Mouse (Mus musculus) midbrain, postnatal 0 days (tissue): ENCODE results near the gene Dctn2. TPM values are rescaled to one million over a fixed set of nuclear protein-coding genes. Genes with fewer than 3 reads are reported as not detected.

ENCODE experiments used
- ATAC-seq: fragments of 200-750 bp; cut with Nextera tagmentation; 2 replicates; pipeline ENCODE4 v1.8.0; 2017; ENCODE audit warnings: moderate number of reproducible peaks, mild to moderate bottlenecking, moderate TSS enrichment, moderate library complexity; ENCODE audit not compliant: low FRiP score
- DNase-seq: peaks from one replicate; pipeline ENCODE4 v3.0.0-alpha.2; 2015; ENCODE audit warnings: low spot score
- H3K27ac ChIP-seq: fragments of 300-500 bp; sonication (generic); 2 replicates; pipeline ENCODE4 v1.5.1; 2014; ENCODE audit warnings: low read depth, mild to moderate bottlenecking, low read length, mixed read lengths
- H3K27me3 ChIP-seq: fragments of 300-500 bp; sonication (generic); 2 replicates; pipeline ENCODE4 v1.6.1; 2014; ENCODE audit warnings: low read length, control low read depth, mixed read lengths; ENCODE audit not compliant: insufficient read depth
- H3K36me3 ChIP-seq: fragments of 300-500 bp; sonication (generic); 2 replicates; pipeline ENCODE4 v1.6.1; 2014; ENCODE audit warnings: low read length, control low read depth, mixed read lengths; ENCODE audit not compliant: insufficient read depth
- H3K4me1 ChIP-seq: fragments of 300-500 bp; sonication (generic); 2 replicates; pipeline ENCODE4 v1.6.1; 2014; ENCODE audit warnings: mild to moderate bottlenecking, control low read depth, antibody characterized with exemption, low read length, mixed read lengths; ENCODE audit not compliant: insufficient read depth
- H3K4me2 ChIP-seq: fragments of 300-500 bp; sonication (generic); 2 replicates; pipeline ENCODE4 v1.6.1; 2014; ENCODE audit warnings: low read depth, mild to moderate bottlenecking, low read length, mixed read lengths; ENCODE audit not compliant: poor library complexity, severe bottlenecking
- H3K4me3 ChIP-seq: fragments of 300-500 bp; sonication (generic); 2 replicates; pipeline ENCODE4 v1.5.1; 2014; ENCODE audit warnings: low read depth, mild to moderate bottlenecking, low read length, moderate library complexity
- H3K9ac ChIP-seq: fragments of 300-500 bp; sonication (generic); replicated peaks from 2 replicates; pipeline ENCODE4 v1.6.1; 2014; ENCODE audit warnings: mild to moderate bottlenecking, low read length, moderate library complexity, mixed read lengths; ENCODE audit not compliant: poor library complexity, severe bottlenecking
- H3K9me3 ChIP-seq: fragments of 300-500 bp; sonication (generic); 2 replicates; pipeline ENCODE4 v1.6.1; 2016; ENCODE audit warnings: low read length, control low read depth
- CTCF ChIP-seq: IDR thresholded peaks from 2 replicates; pipeline ENCODE4 v1.5.1; 2016; ENCODE audit warnings: antibody characterized with exemption, mild to moderate bottlenecking
- WGBS: fragments of 180-500 bp; shearing (Covaris S2); extraction: QIAGEN DNeasy Blood & Tissue Kit; methylation state at CpG from one replicate; pipeline ENCODE4 v1.1.7; 2014; 5-methylcytosine and 5-hydroxymethylcytosine counted together
- polyA plus RNA-seq: library from polyadenylated mRNA; unstranded; fragments of >200 nt; fragmentation: Nextera tagmentation; extraction: Ambion mirVana; gene quantifications from 2 replicates; pipeline ENCODE4 v1.2.1, GENCODE M21; 2015
- total RNA-seq: library from RNA; depleted of rRNA; stranded (reverse); fragments of >200 nt; gene quantifications from 2 replicates; pipeline ENCODE4 v1.2.3, GENCODE M21; 2014; rRNA removed

The Dctn2 gene
- total and polyA plus RNA-seq, 2 experiments from 2014 or later, result 274 to 318 TPM

GRCm38 (mm10) chr10:127330212-127330611, 64.0 kb downstream of the Dctn2 start:
- Histone ChIP-seq H3K4me2 (no peak overlapping the region), H3K9ac (no peak overlapping the region), H3K36me3 (no peaks in the 10 kb centered on the region), H3K27ac (no peak overlapping the region), H3K4me1 (peaks cover 3% of the 10 kb centered on the region; the same call in 1 of the 2 replicates), H3K9me3 (no peaks in the 10 kb centered on the region), H3K27me3 (peaks cover 44% of the 10 kb centered on the region), H3K4me3 (no peak overlapping the region)
- ATAC-seq (no peak), DNase-seq (no peak)
- no peak for TF ChIP-seq CTCF
- WGBS, result 89% methylated on average over 7 of the region's 7 CpGs

Other genes starting within 250 kb of the Dctn2 start
- gene Tsfm, start 235.5 kb upstream of the Dctn2 start, total RNA-seq, result 29.3 and 33.8 TPM in 2 replicates
- gene Tsfm, start 235.5 kb upstream of the Dctn2 start, polyA plus RNA-seq, result 60.7 and 63.3 TPM in 2 replicates
- gene Mettl1, start 225.0 kb upstream of the Dctn2 start, total RNA-seq, result 6.5 and 8.7 TPM in 2 replicates
- gene Mettl1, start 225.0 kb upstream of the Dctn2 start, polyA plus RNA-seq, result 19.1 TPM in 2 replicates
- not detected in 2 replicates for gene Eef1akmt3, start 224.9 kb upstream of the Dctn2 start, total RNA-seq
- 0.10 and 0.16 TPM in 2 replicates for gene Eef1akmt3, start 224.9 kb upstream of the Dctn2 start, polyA plus RNA-seq
- 0.22 TPM in 1 of 2 replicates, not detected in the other for gene Cyp27b1, start 218.1 kb upstream of the Dctn2 start, total RNA-seq
- 0.13 TPM in 1 of 2 replicates, not detected in the other for gene Cyp27b1, start 218.1 kb upstream of the Dctn2 start, polyA plus RNA-seq
- 84.0 and 90.0 TPM in 2 replicates for gene March9, start 206.2 kb upstream of the Dctn2 start, total RNA-seq
- gene March9, start 206.2 kb upstream of the Dctn2 start, polyA plus RNA-seq, result 8.6 and 9.8 TPM in 2 replicates
- gene Cdk4, start 202.8 kb upstream of the Dctn2 start, total RNA-seq, result 311 and 365 TPM in 2 replicates
- gene Cdk4, start 202.8 kb upstream of the Dctn2 start, polyA plus RNA-seq, result 364 and 374 TPM in 2 replicates
- 109 and 122 TPM in 2 replicates for gene Tspan31, start 196.1 kb upstream of the Dctn2 start, total RNA-seq
- 101 and 104 TPM in 2 replicates for gene Tspan31, start 196.1 kb upstream of the Dctn2 start, polyA plus RNA-seq
- gene Agap2, start 191.1 kb upstream of the Dctn2 start, total RNA-seq, result 330 and 343 TPM in 2 replicates
- 5.4 and 6.3 TPM in 2 replicates for gene Agap2, start 191.1 kb upstream of the Dctn2 start, polyA plus RNA-seq
- gene Os9, start 145.2 kb upstream of the Dctn2 start, total RNA-seq, result 114 and 120 TPM in 2 replicates
- 126 TPM in 2 replicates for gene Os9, start 145.2 kb upstream of the Dctn2 start, polyA plus RNA-seq
- gene B4galnt1, start 101.1 kb upstream of the Dctn2 start, total RNA-seq, result 126 and 134 TPM in 2 replicates
- 86.8 and 88.6 TPM in 2 replicates for gene B4galnt1, start 101.1 kb upstream of the Dctn2 start, polyA plus RNA-seq
- 0.05 TPM in 2 replicates for gene Slc26a10, start 85.7 kb upstream of the Dctn2 start, total RNA-seq
- 0.80 TPM in 2 replicates for gene Slc26a10, start 85.7 kb upstream of the Dctn2 start, polyA plus RNA-seq
- gene Arhgef25, start 76.3 kb upstream of the Dctn2 start, total RNA-seq, result 47.6 and 48.8 TPM in 2 replicates
- 13.5 and 15.4 TPM in 2 replicates for gene Arhgef25, start 76.3 kb upstream of the Dctn2 start, polyA plus RNA-seq
- 258 and 275 TPM in 2 replicates for gene Dtx3, start 70.6 kb upstream of the Dctn2 start, total RNA-seq
- gene Dtx3, start 70.6 kb upstream of the Dctn2 start, polyA plus RNA-seq, result 205 and 217 TPM in 2 replicates
- gene Pip4k2c, start 54.8 kb upstream of the Dctn2 start, total RNA-seq, result 17.0 and 18.3 TPM in 2 replicates
- 14.5 and 15.1 TPM in 2 replicates for gene Pip4k2c, start 54.8 kb upstream of the Dctn2 start, polyA plus RNA-seq
- 244 and 249 TPM in 2 replicates for gene Kif5a, start 3.0 kb upstream of the Dctn2 start, total RNA-seq
- gene Kif5a, start 3.0 kb upstream of the Dctn2 start, polyA plus RNA-seq, result 102 and 103 TPM in 2 replicates
- gene Mbd6, start 22.6 kb downstream of the Dctn2 start, total RNA-seq, result 8.2 and 10.0 TPM in 2 replicates
- gene Mbd6, start 22.6 kb downstream of the Dctn2 start, polyA plus RNA-seq, result 7.3 and 11.2 TPM in 2 replicates
- gene Mars, start 45.4 kb downstream of the Dctn2 start, total RNA-seq, result 62.6 and 84.3 TPM in 2 replicates
- 103 and 112 TPM in 2 replicates for gene Mars, start 45.4 kb downstream of the Dctn2 start, polyA plus RNA-seq
- 0.24 and 1.2 TPM in 2 replicates for gene Arhgap9, start 55.6 kb downstream of the Dctn2 start, total RNA-seq
- 0.91 and 1.0 TPM in 2 replicates for gene Arhgap9, start 55.6 kb downstream of the Dctn2 start, polyA plus RNA-seq
- gene Gli1, start 75.6 kb downstream of the Dctn2 start, total RNA-seq, result 4.2 and 6.9 TPM in 2 replicates
- gene Gli1, start 75.6 kb downstream of the Dctn2 start, polyA plus RNA-seq, result 1.0 and 1.1 TPM in 2 replicates
- not detected in 2 replicates for gene Inhbe, start 88.0 kb downstream of the Dctn2 start, total RNA-seq
- gene Inhbe, start 88.0 kb downstream of the Dctn2 start, polyA plus RNA-seq, result 0.04 TPM in 1 of 2 replicates, not detected in the other
- gene Inhbc, start 104.1 kb downstream of the Dctn2 start, total RNA-seq, result not detected in 2 replicates
- not detected in 2 replicates for gene Inhbc, start 104.1 kb downstream of the Dctn2 start, polyA plus RNA-seq
- gene R3hdm2, start 114.0 kb downstream of the Dctn2 start, total RNA-seq, result 52.0 and 53.2 TPM in 2 replicates
- gene R3hdm2, start 114.0 kb downstream of the Dctn2 start, polyA plus RNA-seq, result 38.0 and 40.0 TPM in 2 replicates
- gene Stac3, start 235.3 kb downstream of the Dctn2 start, total RNA-seq, result 1.2 and 2.3 TPM in 2 replicates
- gene Stac3, start 235.3 kb downstream of the Dctn2 start, polyA plus RNA-seq, result 0.51 and 1.0 TPM in 2 replicates
- gene Ndufa4l2, start 248.6 kb downstream of the Dctn2 start, total RNA-seq, result 16.2 and 16.6 TPM in 2 replicates
- gene Ndufa4l2, start 248.6 kb downstream of the Dctn2 start, polyA plus RNA-seq, result 18.7 and 19.9 TPM in 2 replicates